Mouse (Mus musculus) midbrain, embryonic 16.5 days (tissue): Measurements from ENCODE around the gene Ccs. TPM values are rescaled to one million over a fixed set of nuclear protein-coding genes. Genes with fewer than 3 reads are reported as not detected.

Source experiments
- polyA plus RNA-seq: library from polyadenylated mRNA; unstranded; fragments of >200 nt; fragmentation: Nextera tagmentation; extraction: Ambion mirVana; gene quantifications from 2 replicates; pipeline ENCODE4 v1.2.1, GENCODE M21; 2015

The Ccs gene
- polyA plus RNA-seq, 1 experiment from 2014 or later, result 42.5 TPM

Other genes with a start within 250 kb of the Ccs start
- gene Lrfn4, start 223.7 kb downstream of the Ccs start, polyA plus RNA-seq, result 10.4 and 11.3 TPM in 2 replicates
- gene Rce1, start 213.7 kb downstream of the Ccs start, polyA plus RNA-seq, result 51.4 and 52.4 TPM in 2 replicates
- gene Gm960, start 140.7 kb downstream of the Ccs start, polyA plus RNA-seq, result 5.4 and 6.6 TPM in 2 replicates
- 32.2 and 32.4 TPM in 2 replicates for gene Sptbn2, start 128.2 kb downstream of the Ccs start, polyA plus RNA-seq
- gene Rbm4b, start 82.8 kb downstream of the Ccs start, polyA plus RNA-seq, result 149 and 164 TPM in 2 replicates
- 78.8 and 87.2 TPM in 2 replicates for gene Rbm4, start 45.4 kb downstream of the Ccs start, polyA plus RNA-seq
- 19.0 and 21.2 TPM in 2 replicates for gene Gm21992, start 27.7 kb downstream of the Ccs start, polyA plus RNA-seq
- 60.3 and 67.8 TPM in 2 replicates for gene Rbm14, start 27.7 kb downstream of the Ccs start, polyA plus RNA-seq
- gene Ccdc87, start within 50 bp of the Ccs start, polyA plus RNA-seq, result 0.77 and 0.99 TPM in 2 replicates
- 85.8 and 87.4 TPM in 2 replicates for gene Ctsf, start 15.8 kb upstream of the Ccs start, polyA plus RNA-seq
- 1.9 and 2.4 TPM in 2 replicates for gene Actn3, start 38.6 kb upstream of the Ccs start, polyA plus RNA-seq
- 22.7 and 26.1 TPM in 2 replicates for gene Zdhhc24, start 39.3 kb upstream of the Ccs start, polyA plus RNA-seq
- 9.6 and 9.7 TPM in 2 replicates for gene Bbs1, start 67.3 kb upstream of the Ccs start, polyA plus RNA-seq
- gene Dpp3, start 89.0 kb upstream of the Ccs start, polyA plus RNA-seq, result 108 and 109 TPM in 2 replicates
- 11.3 and 17.0 TPM in 2 replicates for gene Peli3, start 103.8 kb upstream of the Ccs start, polyA plus RNA-seq
- 101 and 107 TPM in 2 replicates for gene Mrpl11, start 122.8 kb upstream of the Ccs start, polyA plus RNA-seq
- gene Npas4, start 151.0 kb upstream of the Ccs start, polyA plus RNA-seq, result 0.58 and 0.82 TPM in 2 replicates
- gene Slc29a2, start 184.5 kb upstream of the Ccs start, polyA plus RNA-seq, result 12.1 and 16.0 TPM in 2 replicates
- gene B4gat1, start 199.5 kb upstream of the Ccs start, polyA plus RNA-seq, result 82.9 and 102 TPM in 2 replicates
- 2.9 and 4.2 TPM in 2 replicates for gene AC124502.3, start 199.6 kb upstream of the Ccs start, polyA plus RNA-seq
- gene Brms1, start 202.0 kb upstream of the Ccs start, polyA plus RNA-seq, result 26.8 and 36.2 TPM in 2 replicates
- gene Rin1, start 211.1 kb upstream of the Ccs start, polyA plus RNA-seq, result 1.5 and 1.8 TPM in 2 replicates
- 16.0 and 16.5 TPM in 2 replicates for gene Cd248, start 228.7 kb upstream of the Ccs start, polyA plus RNA-seq
- 22.7 and 31.9 TPM in 2 replicates for gene Tmem151a, start 246.2 kb upstream of the Ccs start, polyA plus RNA-seq
- gene Yif1a, start 249.2 kb upstream of the Ccs start, polyA plus RNA-seq, result 39.8 and 46.6 TPM in 2 replicates